Mouse (Mus musculus): ENCODE data around the gene Rab7b. TPM values are rescaled to one million over a fixed set of nuclear protein-coding genes. Genes with fewer than 3 reads are reported as not detected.

Gene Rab7b
- polyA plus RNA-seq, 1 experiment from 2014 or later = 2.1 TPM

DNA sequence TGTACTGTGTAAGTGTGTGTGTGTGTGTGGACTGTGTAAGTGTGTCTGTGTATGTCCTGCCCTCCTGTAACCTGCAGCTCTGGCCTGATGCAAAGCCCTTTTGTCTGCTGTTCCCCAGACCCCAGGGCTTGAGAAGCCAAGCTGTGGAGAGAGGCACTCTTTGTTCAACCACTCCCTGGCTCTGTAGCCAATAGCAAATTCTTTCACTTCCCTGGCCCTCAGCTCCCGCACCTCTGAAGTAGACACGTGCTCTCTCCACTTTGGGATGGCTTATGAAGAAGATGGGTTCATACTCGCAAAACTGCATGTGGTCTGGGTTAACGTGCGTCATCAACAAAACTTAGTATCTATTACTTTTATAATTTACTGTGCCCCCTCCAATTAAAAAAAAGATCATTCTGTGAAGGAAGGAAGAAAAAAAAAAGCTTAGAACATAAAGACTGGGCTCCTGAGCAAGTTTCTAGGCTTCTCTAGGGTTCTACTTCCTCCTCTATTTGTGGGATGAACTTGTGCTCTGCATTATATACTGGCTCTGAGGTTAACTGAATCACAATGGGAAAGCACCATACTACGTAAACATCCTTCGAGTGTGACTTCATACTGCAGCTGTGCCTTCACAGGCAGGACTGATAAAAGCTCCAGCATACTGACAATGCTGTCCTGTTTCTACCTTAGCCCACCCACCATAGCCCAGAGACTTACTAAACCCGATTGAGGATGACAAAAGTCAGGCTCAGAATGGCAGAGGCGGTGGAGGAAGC, 71.4 kb downstream of the Rab7b start:
- no peak overlapping the region for H3K4me3 ChIP-seq (ENCODE audit: low read length)
- no peak overlapping the region for H3K27ac ChIP-seq (ENCODE audit: low read length)
- 75% methylated on average over 9 of the region's 9 CpGs for WGBS
- no peaks in the 10 kb centered on the region for H3K9me3 ChIP-seq (ENCODE audit: low read length)
- no peaks in the 10 kb centered on the region for H3K4me1 ChIP-seq (ENCODE audit: insufficient read depth, low read length)
- no peak overlapping the region for H3K9ac ChIP-seq (replicated peaks; ENCODE audit: low read length)
- H3K36me3 ChIP-seq (ENCODE audit: insufficient read depth, low read length) = no peaks in the 10 kb centered on the region
- no peak overlapping the region for H3K4me2 ChIP-seq (replicated peaks; ENCODE audit: low read depth, low read length)
- ATAC-seq (ENCODE audit: low FRiP score, low TSS enrichment) = no peak
- H3K27me3 ChIP-seq (ENCODE audit: insufficient read depth, low read length) = 0 out of 2 replicates have a peak, but pooled peaks cover 2% of the 10 kb centered on the region

DNA sequence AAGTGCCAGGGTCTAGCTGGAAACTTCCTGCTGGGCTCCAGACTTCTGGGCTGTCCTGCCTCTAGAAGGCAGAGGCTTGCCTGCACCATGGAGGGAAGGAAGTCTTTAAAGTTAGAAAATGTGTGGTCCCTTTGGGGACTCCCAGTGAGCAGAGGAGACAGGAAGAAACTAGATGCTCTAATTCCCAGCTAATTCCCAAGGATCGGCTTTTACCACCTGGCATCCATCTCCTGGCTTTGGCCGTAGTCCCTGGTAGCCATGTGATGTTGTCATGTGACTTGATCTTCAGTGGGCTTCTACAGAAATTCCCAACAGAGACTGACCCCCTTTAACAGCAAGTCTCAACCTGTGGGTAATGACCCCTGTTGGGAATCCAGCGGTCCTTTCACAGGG, 71.9 kb downstream of the Rab7b start:
- Histone ChIP-seq H3K9me3 (ENCODE audit: low read length) (no peaks in the 10 kb centered on the region), H3K27ac (ENCODE audit: low read length) (no peak overlapping the region), H3K36me3 (ENCODE audit: insufficient read depth, low read length) (no peaks in the 10 kb centered on the region), H3K4me3 (ENCODE audit: low read length) (no peak overlapping the region), H3K27me3 (ENCODE audit: insufficient read depth, low read length) (0 out of 2 replicates have a peak, but pooled peaks cover 2% of the 10 kb centered on the region), H3K4me2 (replicated peaks; ENCODE audit: low read depth, low read length) (no peak overlapping the region), H3K9ac (replicated peaks; ENCODE audit: low read length) (no peak overlapping the region), H3K4me1 (ENCODE audit: insufficient read depth, low read length) (no peaks in the 10 kb centered on the region)
- no peak for ATAC-seq (ENCODE audit: low FRiP score, low TSS enrichment)
- 78% methylated on average over 3 of the region's 3 CpGs for WGBS

DNA sequence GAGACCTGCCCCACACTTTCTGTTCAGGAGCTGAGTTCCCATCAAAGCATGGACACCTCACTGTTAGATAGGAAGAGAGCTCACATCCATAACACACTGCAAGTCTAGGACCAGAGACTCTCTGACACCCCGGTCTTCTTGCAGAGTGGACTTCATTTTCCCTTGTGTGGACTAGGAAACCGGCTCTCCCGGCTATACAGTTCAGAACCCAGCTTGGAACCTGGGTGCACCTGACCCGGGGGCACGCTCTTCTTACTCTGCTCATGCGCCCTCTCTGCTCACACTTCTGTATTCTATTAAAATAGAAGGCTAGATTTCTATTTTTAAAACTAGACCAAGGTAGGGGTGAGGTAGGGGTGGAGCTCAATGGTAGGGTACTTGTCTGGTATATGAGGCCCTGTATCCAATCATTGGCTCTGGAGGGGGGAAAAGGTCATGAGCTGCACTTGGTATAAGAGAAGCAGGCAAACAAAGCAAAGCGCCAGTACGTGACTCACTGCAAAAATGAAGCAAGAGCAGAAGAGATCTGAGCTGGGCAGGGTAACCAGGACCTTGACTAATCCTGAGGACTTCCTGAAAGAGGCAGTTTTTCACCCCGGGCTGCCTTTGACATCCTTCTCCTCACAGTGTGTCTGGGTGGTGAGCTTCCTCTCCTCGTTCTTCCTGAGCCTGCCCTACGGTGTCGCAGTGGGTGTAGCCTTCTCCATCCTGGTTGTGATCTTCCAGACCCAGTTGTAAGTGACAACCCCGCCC, 72.8 kb downstream of the Rab7b start:
- H3K27me3 ChIP-seq (ENCODE audit: insufficient read depth, low read length) = 0 out of 2 replicates have a peak, but pooled peaks cover 2% of the 10 kb centered on the region
- no peak overlapping the region for H3K27ac ChIP-seq (ENCODE audit: low read length)
- H3K9me3 ChIP-seq (ENCODE audit: low read length) = no peaks in the 10 kb centered on the region
- H3K9ac ChIP-seq (replicated peaks; ENCODE audit: low read length) = no peak overlapping the region
- ATAC-seq (ENCODE audit: low FRiP score, low TSS enrichment) = no peak
- H3K36me3 ChIP-seq (ENCODE audit: insufficient read depth, low read length) = no peaks in the 10 kb centered on the region
- no peak overlapping the region for H3K4me2 ChIP-seq (replicated peaks; ENCODE audit: low read depth, low read length)
- 84% methylated on average over 13 of the region's 13 CpGs for WGBS
- H3K4me1 ChIP-seq (ENCODE audit: insufficient read depth, low read length) = no peaks in the 10 kb centered on the region
- H3K4me3 ChIP-seq (ENCODE audit: low read length) = no peak overlapping the region

DNA sequence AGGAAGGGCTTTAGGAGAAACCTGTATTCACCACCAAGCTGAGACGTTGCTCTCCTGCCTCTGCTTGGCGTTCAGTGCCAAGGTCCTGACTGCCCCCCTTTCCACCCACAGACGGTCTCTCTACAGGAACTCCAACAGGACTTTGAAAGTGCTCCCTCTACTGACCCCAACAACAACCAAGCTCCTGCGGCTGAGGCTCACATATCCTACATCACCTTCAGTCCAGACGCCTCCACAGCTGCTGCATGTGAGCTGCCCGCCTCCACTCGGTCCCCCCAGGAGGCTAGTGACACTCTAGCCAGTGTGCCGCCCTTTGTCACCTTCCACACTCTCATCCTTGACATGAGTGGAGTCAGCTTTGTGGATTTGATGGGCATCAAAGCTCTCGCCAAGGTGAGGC, 75.2 kb downstream of the Rab7b start:
- H3K9me3 ChIP-seq (ENCODE audit: low read length) = no peaks in the 10 kb centered on the region
- WGBS = 53% methylated on average over 9 of the region's 9 CpGs

DNA sequence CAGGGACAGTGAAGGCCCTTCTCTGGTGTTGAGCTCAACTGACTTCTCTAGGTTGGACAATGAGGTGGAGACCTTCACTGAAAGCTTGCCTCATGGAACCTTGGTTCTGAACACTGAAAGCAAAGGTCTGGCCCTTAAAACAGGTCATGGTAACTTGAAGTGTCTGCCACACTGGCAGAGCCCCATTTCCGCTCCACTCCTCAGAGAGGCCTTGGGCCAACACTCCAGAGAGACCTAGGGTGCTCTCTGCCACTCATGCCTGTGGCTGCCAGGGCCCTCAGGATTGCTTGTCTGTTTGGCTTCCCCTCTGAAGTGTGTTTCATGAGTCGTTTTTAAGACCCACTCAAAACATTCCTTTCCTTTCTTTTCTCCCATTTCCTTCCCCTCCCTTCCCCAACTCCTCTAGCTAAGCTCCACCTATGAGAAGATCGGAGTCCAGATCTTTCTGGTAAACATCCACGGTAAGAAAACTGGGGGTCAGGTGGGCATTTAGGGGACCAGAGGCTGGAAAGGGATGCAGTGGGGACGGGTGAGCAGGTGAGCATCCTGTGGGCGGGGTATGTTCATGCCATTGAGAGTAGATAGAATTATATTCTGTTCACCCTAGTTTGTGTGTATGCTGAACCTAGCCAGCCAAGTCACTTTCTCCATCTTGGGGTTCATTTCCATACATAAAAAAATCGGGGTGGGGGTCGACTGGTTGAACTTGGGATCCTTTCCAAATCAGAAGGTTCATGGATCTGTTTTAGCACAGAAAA, 76.3 kb downstream of the Rab7b start:
- Histone ChIP-seq H3K27ac (ENCODE audit: low read length) (no peak overlapping the region), H3K4me3 (ENCODE audit: low read length) (no peak overlapping the region), H3K4me1 (ENCODE audit: insufficient read depth, low read length) (no peaks in the 10 kb centered on the region), H3K9ac (replicated peaks; ENCODE audit: low read length) (no peak overlapping the region), H3K9me3 (ENCODE audit: low read length) (no peaks in the 10 kb centered on the region), H3K4me2 (replicated peaks; ENCODE audit: low read depth, low read length) (no peak overlapping the region), H3K27me3 (ENCODE audit: insufficient read depth, low read length) (no peaks in the 10 kb centered on the region), H3K36me3 (ENCODE audit: insufficient read depth, low read length) (no peaks in the 10 kb centered on the region)
- ATAC-seq (ENCODE audit: low FRiP score, low TSS enrichment) = no peak
- 67% methylated on average over 8 of the region's 8 CpGs for WGBS

More for the DNA sequence above, 75.2 kb downstream of the Rab7b start:
- Histone ChIP-seq H3K27ac (ENCODE audit: low read length) (no peak overlapping the region), H3K4me3 (ENCODE audit: low read length) (no peak overlapping the region), H3K36me3 (ENCODE audit: insufficient read depth, low read length) (no peaks in the 10 kb centered on the region), H3K4me1 (ENCODE audit: insufficient read depth, low read length) (no peaks in the 10 kb centered on the region), H3K4me2 (replicated peaks; ENCODE audit: low read depth, low read length) (no peak overlapping the region), H3K9ac (replicated peaks; ENCODE audit: low read length) (no peak overlapping the region), H3K27me3 (ENCODE audit: insufficient read depth, low read length) (no peaks in the 10 kb centered on the region)
- no peak for ATAC-seq (ENCODE audit: low FRiP score, low TSS enrichment)

Other genes with a start within 250 kb of the Rab7b start
- 11.5 and 18.1 TPM in 2 replicates for gene Srgap2, start 161.3 kb upstream of the Rab7b start, polyA plus RNA-seq (2015; fragmentation: Nextera tagmentation; extraction: Ambion mirVana)
- 2.1 and 2.6 TPM in 2 replicates for gene Fam72a, start 160.8 kb upstream of the Rab7b start, polyA plus RNA-seq (2015; fragmentation: Nextera tagmentation; extraction: Ambion mirVana)
- not detected in 2 replicates for gene Avpr1b, start 89.5 kb upstream of the Rab7b start, polyA plus RNA-seq (2015; fragmentation: Nextera tagmentation; extraction: Ambion mirVana)
- gene Ctse, start 50.4 kb upstream of the Rab7b start, polyA plus RNA-seq (2015; fragmentation: Nextera tagmentation; extraction: Ambion mirVana) = 11.4 and 14.1 TPM in 2 replicates
- 0.16 and 0.33 TPM in 2 replicates for gene Slc26a9, start 55.3 kb downstream of the Rab7b start, polyA plus RNA-seq (2015; fragmentation: Nextera tagmentation; extraction: Ambion mirVana)
- 4.2 and 5.0 TPM in 2 replicates for gene Pm20d1, start 108.7 kb downstream of the Rab7b start, polyA plus RNA-seq (2015; fragmentation: Nextera tagmentation; extraction: Ambion mirVana)
- gene Slc41a1, start 138.8 kb downstream of the Rab7b start, polyA plus RNA-seq (2015; fragmentation: Nextera tagmentation; extraction: Ambion mirVana) = 16.0 and 16.1 TPM in 2 replicates
- 20.1 and 21.6 TPM in 2 replicates for gene Rab29, start 178.5 kb downstream of the Rab7b start, polyA plus RNA-seq (2015; fragmentation: Nextera tagmentation; extraction: Ambion mirVana)
- gene Nucks1, start 221.8 kb downstream of the Rab7b start, polyA plus RNA-seq (2015; fragmentation: Nextera tagmentation; extraction: Ambion mirVana) = 77.9 and 83.0 TPM in 2 replicates

All from kidney, embryonic 16.5 days (tissue).